Mouse (Mus musculus): ENCODE data around the gene Foxd2. TPM values are rescaled to one million over a fixed set of nuclear protein-coding genes. Genes with fewer than 3 reads are reported as not detected.

Gene Foxd2
- total RNA-seq, 2 experiments from 2014 or later = 0.17 to 0.44 TPM

GRCm38 (mm10) chr4:114869765-114870490 lies 38.7 kb downstream of the Foxd2 start:
- intact Hi-C loops (cut with DNase I) = no loop called here

GRCm38 (mm10) chr4:114863166-114863565 lies 45.5 kb downstream of the Foxd2 start:
- intact Hi-C loops (cut with DNase I) = no loop called here
- DNase-seq (ENCODE audit: low spot score) = no peak

More at GRCm38 (mm10) chr4:114869765-114870490, 38.7 kb downstream of the Foxd2 start:
- no peak for DNase-seq (ENCODE audit: low spot score)

GRCm38 (mm10) chr4:114858426-114858825 lies 50.2 kb downstream of the Foxd2 start:
- intact Hi-C loops (cut with DNase I) = no loop called here

More at GRCm38 (mm10) chr4:114858426-114858825, 50.2 kb downstream of the Foxd2 start:
- no peak for DNase-seq (ENCODE audit: low spot score)

Other genes starting within 250 kb of the Foxd2 start
- gene Gm12830, start 87.2 kb downstream of the Foxd2 start, total RNA-seq (2021) = not detected
- not detected for gene Foxe3, start 17.1 kb upstream of the Foxd2 start, total RNA-seq (2021)
- 10 to 100 TPM; 34.2 to 39.8 TPM for gene Cmpk1, start 78.4 kb upstream of the Foxd2 start, total RNA-seq (2021)
- under 1 TPM; 0.16 to 0.22 TPM for gene Stil, start 91.3 kb upstream of the Foxd2 start, total RNA-seq (2021)
- 1 to 10 TPM; 3.7 to 4.0 TPM for gene Tal1, start 147.6 kb upstream of the Foxd2 start, total RNA-seq (2021)
- gene Pdzk1ip1, start 179.8 kb upstream of the Foxd2 start, total RNA-seq (2021) = 1 to 10 TPM in 1 of 2 experiments, not detected in 1; 1.0 TPM
- not detected for gene Cyp4x1, start 225.4 kb upstream of the Foxd2 start, total RNA-seq (2021)